Mouse (Mus musculus) layer of hippocampus, postnatal 14 days (tissue): ENCODE results near the gene Zfp111. TPM values are rescaled to one million over a fixed set of nuclear protein-coding genes. Genes with fewer than 3 reads are reported as not detected.
A peak's percentile ranks its signal among the peaks of the same experiment; 100 is the strongest.

ENCODE experiments used
- DNase-seq, 2 experiments: peaks; one replicate each; pipeline ENCODE4 v3.0.0; 2021 to 2022; ENCODE audit warnings: low spot score in 2 of 2, mixed read lengths in 1 of 2
- long read RNA-seq, 2 experiments: library from polyadenylated mRNA; stranded (forward); transcript quantifications; one replicate each; pipeline ENCODE4 v2.0.0; 2021
- total RNA-seq, 2 experiments: library from RNA; stranded (reverse); gene quantifications; 2 replicates each; pipeline ENCODE4 v1.2.3; 2021

Zfp111 gene
- 10 to 100 TPM in 1 of 2 experiments, 1 to 10 TPM in 1; 9.4 to 10.3 TPM for total RNA-seq
- long read RNA-seq, experiment 1, full-length matches to known transcripts: 2 of 3 reads
- long read RNA-seq, experiment 1, partial matches to known transcripts: 0 of 3 reads
- long read RNA-seq, experiment 1, other reads (novel, unspliced or antisense): 1 of 3 reads
- long read RNA-seq, experiment 2, full-length matches to known transcripts: 1 of 3 reads
- long read RNA-seq, experiment 2, partial matches to known transcripts: 0 of 3 reads
- long read RNA-seq, experiment 2, other reads (novel, unspliced or antisense): 2 of 3 reads

DNA sequence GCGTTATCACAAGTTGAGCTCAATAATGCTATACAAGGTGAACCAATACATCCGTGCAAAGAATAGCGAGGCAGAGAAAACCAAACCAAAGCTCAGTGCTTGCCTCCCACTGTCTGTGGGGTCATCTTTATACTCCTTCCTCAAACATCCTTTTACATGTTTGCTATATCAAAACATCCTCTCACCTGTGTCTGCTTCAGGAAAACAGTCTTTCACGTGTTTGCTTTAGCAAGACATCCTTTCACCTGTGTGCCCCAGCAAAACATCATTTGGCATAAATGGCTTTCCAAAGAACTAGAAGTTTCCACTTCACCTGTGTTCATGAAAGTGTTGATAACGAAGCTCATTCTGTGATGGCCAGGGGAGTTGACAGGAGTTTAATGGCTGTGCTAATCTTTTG lies at the start of gene Zfp111:
Zfp111 (minus strand) TSS at position 101 of the 400 bp plus-strand sequence.
- DNase-seq: no peak

DNA sequence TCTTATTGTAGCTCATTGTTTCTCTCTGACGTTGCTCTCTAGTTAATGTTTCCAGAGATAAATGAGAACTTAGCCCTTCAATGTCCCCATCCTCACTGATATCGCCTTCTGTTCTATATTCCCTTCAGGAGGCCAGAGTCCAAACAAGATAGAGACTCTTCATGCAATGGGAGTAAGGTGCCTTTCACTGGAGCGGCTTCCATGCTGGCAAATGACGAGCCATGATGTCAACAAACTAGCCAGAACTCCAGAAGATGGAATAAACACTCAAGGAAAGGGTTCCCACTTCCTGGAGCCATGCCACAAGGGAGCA lies 48.7 kb upstream of the Zfp111 start:
- no peak for DNase-seq

DNA sequence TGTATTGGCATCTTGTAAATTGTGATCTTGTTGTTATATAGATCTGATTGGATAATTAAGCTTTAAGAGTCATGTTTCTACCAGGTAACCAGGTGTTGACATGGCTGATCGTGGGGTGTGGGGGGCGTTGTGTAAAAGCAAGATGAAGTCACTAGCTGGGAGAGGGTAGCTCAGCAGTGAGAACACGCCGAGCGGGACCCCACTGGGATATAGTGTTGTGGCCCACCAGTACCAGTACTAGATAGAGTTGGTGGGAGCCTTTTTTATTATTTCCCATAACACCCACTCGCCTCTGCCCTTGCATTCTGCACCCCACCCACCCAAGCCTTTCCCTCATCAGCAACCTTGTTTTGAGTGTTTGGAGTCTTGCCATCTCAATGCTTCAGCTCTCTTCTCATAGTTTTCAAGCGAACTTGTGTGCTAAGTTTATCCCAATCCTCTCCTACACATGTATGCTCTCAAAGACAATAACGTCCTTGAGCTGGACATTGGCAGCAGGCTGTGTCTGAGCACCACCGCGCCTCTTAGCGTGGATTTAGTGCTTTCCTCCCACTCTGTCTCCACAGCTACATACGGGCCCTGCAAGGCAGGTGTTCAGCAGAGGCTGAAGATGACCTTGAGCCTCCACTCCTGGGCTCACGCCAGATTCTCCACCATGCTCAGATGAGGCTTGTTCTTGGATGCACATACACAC lies 48.2 kb upstream of the Zfp111 start:
- no peak for DNase-seq

- DNase-seq: peak; percentile 81 to 94
These were observed 43.6 kb upstream of the Zfp111 start, which contains the start of gene Zfp108 for GRCm38 (mm10) chr7:24254633-24255474. Gene Zfp108, plus strand, starts transcription at chr7:24254794.

DNA sequence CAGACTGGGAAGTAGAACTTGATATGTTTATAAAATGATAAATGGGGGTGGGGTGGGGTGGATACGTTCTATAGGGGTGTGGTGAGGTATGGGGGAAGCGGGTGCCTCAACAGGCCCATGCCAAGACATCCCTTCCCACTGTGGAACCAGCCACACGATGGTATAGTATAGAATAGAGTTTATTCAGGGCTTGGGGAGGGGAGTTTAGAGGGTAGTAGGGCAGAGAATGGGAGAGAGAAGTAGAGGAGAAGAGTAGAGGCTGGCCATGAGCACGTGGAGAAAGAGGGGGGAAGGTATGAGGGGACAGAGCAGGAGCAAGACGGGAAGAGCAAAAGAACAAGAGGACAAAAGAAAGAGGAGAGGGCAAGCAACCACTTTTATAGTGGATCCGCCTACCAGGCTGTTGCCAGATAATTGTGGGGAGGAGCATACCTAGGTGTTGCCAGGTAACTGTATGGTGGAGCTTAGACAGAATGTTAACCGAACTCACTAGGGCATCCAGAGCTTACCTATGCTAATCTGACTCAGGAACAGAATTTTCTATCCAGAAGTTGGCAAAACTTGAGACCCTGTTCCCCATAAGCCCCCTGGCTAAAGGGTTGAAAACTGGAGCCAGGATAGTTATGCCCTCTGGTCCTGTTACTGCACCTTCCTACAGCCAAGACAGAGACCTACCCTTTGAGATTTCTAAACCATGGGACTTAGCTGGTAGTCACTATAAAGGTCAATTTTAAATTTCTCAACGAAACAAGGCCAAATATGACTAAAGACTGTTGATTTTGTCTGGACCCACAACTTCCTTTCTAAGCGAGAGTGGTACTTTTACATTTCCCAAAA lies 42.8 kb upstream of the Zfp111 start:
- no peak for DNase-seq

DNA sequence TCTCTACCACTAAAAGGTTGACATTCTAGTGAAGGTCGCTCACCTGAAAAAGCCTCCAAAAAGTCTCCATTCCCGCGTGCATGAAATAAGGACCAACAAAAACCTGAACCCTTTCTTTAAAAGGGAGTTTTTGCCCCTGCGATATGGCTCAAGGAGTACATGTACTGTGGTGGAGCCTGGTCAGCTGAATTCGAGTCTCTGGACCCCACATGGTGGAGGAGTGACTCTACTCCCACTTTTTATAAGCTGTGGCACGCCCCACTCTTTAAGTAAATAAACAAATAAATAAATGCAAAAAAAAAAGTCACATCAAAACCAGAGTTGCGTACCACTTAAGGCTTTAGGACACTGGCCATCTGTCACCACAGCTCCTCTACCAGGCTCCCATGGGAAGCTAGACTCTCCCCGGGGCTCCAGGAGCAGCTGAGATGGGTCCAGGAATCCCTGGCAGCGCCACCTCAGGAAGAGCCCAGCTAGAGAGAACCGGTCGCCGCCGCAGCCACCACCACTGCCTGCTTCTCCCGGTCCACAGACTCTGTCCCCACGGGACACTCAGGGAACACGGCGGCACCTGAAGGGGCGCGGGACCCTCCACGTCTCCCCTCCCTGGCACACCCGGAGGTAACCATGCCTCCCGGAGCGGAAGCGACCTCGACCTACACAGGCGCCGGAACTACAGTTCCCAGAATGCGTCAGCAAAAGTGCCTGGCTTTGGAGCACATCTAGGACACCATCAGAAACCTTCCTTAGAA lies 26.0 kb upstream of the Zfp111 start, which contains the start of gene Zfp109:
Zfp109 (minus strand) TSS at position 521 of the 752 bp plus-strand sequence.
- DNase-seq: peak; percentile 49 to 76

DNA sequence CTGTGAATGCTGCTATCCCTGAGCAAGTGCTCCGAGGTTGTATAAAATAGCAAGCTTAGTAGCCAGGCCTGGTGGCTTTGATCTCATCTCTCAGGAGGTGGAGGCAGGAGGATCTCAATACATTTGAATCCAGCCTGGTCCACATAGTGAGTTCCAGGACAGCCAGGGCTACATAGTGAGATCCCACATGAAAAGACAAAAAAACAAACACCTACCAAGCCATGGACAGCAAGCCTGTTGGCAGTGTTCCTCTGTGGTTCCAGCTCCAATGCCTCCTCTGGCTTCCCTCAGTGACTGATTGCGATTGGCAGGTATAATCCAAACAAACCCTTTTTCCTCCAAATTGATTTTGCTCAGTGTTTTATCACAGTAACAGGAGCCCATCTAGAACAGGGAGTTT lies 947 bp downstream of the Zfp111 start:
- DNase-seq: no peak

DNA sequence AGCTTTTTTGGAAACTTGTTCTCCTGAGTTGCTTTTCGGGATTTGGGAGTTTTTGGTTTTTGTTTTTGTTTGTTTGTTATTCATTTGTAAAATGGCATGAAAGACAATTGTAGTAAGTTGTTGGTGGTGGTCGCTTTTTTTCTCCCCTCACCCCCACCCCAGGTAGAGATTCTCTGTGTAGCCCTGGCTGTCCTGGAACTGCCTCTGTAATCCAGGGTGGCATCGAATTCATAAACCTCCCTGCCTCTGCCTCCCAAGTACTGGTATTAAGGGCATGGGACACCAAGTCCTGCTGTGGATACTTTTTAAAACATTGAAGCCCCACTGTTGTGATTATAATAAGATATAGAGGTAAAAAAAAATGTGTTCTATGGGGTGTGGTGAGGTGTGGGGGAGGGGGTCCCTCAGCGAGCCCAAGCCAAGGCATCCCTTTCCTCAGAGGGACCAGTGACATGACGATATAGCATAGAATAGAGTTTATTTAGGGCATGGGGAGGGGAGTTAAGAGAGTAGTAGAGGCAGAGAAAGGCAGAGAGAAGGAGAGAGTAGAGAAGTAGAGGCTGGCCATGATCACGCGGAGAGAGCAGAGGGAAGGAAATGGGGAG lies 2.9 kb downstream of the Zfp111 start:
- no peak for DNase-seq

- peak; percentile 60 to 85 for DNase-seq
These were observed 3.6 kb downstream of the Zfp111 start for GRCm38 (mm10) chr7:24207488-24208261.

DNA sequence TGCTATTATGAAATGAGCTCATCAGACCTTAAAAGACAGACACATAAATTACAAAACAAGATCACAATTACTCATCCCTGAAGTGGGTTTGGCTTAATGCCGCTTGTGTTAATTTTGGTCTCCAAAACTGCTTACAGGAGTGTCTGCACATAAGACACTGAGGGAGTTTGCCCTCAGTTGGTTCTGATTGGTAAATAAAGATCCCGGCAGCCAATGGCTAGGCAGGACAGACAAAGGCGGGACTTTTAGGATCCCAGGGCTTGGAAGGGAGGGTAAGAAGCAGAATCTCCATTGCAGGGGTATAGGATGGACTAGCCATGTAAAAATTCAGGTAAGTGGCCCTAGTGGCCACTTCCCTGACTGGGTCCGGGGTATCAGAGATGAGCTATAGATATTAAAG lies 14.3 kb downstream of the Zfp111 start:
- no peak for DNase-seq

- no peak for DNase-seq
These were observed 18.1 kb downstream of the Zfp111 start for GRCm38 (mm10) chr7:24193157-24193556.

DNA sequence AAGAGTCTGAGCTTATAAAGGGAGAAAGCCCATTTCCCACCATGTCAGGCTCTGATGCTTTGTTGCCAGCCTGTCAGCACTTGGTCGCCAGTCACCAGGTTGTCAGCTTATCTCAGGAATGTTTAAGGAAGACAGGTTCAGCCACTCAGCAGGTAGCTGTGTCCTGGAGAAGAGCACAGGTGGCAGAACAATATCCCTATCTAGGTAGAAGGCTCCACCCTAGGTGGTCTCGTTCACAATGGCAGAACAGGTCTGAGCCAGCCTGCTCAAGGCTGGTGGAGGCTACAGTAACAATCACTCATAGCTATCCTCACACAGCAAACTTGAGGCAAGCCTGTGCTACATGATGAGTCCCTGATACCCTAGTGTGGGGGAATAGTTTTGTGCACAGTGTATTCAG lies 19.9 kb downstream of the Zfp111 start:
- no peak for DNase-seq

- DNase-seq: no peak
These were observed 21.7 kb downstream of the Zfp111 start for GRCm38 (mm10) chr7:24189571-24189944.

GRCm38 (mm10) chr7:24188901-24189570 lies 22.2 kb downstream of the Zfp111 start:
- DNase-seq: no peak

- no peak for DNase-seq
These were observed 23.6 kb downstream of the Zfp111 start for GRCm38 (mm10) chr7:24187611-24188010.

DNA sequence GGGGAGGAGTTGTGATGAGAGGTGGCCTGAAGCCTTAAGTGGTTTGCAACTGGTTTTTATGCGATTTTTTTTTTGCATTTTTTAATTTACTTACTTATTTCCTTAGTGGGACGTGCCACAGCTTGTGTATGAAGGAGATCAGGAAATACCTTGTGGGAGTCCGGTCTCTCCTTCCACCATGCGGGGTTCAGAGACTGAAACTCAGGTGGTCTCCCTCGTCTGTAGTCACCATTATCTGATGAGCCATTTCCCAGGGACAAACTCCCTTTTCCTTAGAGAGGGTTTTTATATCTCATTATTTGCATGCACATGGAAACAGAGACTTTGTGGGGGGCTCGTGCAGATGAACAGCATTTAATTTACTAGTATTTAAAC lies 35.9 kb downstream of the Zfp111 start:
- DNase-seq: no peak

- peak; percentile 75 to 88 for DNase-seq
These were observed 36.5 kb downstream of the Zfp111 start, which contains the start of gene Zfp114 for GRCm38 (mm10) chr7:24174618-24175336. Gene Zfp114, plus strand, starts transcription at chr7:24175060.

DNA sequence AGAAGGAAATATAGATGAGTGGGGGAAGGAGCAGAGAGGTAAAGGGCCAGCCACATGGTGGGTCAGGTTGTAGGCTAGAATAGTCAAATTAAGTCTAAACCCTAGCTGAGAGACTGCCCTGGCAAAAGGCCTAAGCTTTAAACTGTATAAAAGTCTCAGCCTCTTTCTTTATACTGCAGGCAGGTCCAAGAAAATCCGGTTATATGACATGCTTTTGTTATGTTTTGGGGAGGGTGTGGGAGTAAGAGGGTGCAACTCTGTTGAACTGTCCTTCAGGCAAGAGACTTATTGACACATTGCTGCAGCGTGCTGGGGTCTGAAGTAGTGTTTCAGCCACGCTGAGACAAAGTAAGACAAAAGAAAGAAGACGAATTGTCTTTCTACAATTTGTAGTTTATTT lies 39.1 kb downstream of the Zfp111 start:
- no peak for DNase-seq
